Mouse (Mus musculus): ENCODE results near the gene Cst11.

- no peak for TF ChIP-seq CTCF (conservative IDR thresholded peaks at IDR 0.05 in 1 of 2, IDR thresholded peaks at IDR 0.05 in 1 of 2; ENCODE audit: low read depth in 2 of 2, low read length in 2 of 2)
- TF ChIP-seq GABPA (IDR thresholded peaks at IDR 0.05; ENCODE audit: insufficient replicate concordance, low read depth, low read length): no peak
- no peak for TF ChIP-seq SMC3 (IDR thresholded peaks at IDR 0.05; ENCODE audit: low read depth, low read length)
- no peak for TF ChIP-seq USF2 (conservative IDR thresholded peaks at IDR 0.05; ENCODE audit: low read depth, low read length)
- TF ChIP-seq NELFE (IDR thresholded peaks at IDR 0.05; ENCODE audit: low read depth, low read length): no peak
- no peak for TF ChIP-seq POLR2A (IDR thresholded peaks at IDR 0.05; ENCODE audit: low read depth, low read length)
- no peak for TF ChIP-seq NRF1 (IDR thresholded peaks at IDR 0.05; ENCODE audit: low read depth, low read length)
- no peak for TF ChIP-seq ETS1 (conservative IDR thresholded peaks at IDR 0.05; ENCODE audit: low read depth, low read length)
- no peak for TF ChIP-seq EP300 (IDR thresholded peaks at IDR 0.05; ENCODE audit: low read length)
- no peak for TF ChIP-seq MAX (IDR thresholded peaks at IDR 0.05; ENCODE audit: low read length)
- no peak for TF ChIP-seq TBP (conservative IDR thresholded peaks at IDR 0.05; ENCODE audit: low read depth, low read length)
- no peak for TF ChIP-seq RCOR1 (conservative IDR thresholded peaks at IDR 0.05; ENCODE audit: low read depth, low read length)
- TF ChIP-seq SIN3A (IDR thresholded peaks at IDR 0.05; ENCODE audit: low read length): no peak
- TF ChIP-seq ZC3H11A (IDR thresholded peaks at IDR 0.05; ENCODE audit: low read depth, low read length): no peak
These were observed 28.3 kb downstream of the Cst11 start for GRCm38 (mm10) chr2:148743001-148743400.
